Mouse (Mus musculus) liver, adult 2 months (tissue): ENCODE measurements around the gene Gm14685. TPM values are rescaled to one million over a fixed set of nuclear protein-coding genes. Genes with fewer than 3 reads are reported as not detected.
A peak's percentile ranks its signal among the peaks of the same experiment; 100 is the strongest.
"Not testable (repeated sequence)": the region's sequence is repeated elsewhere in the genome, so short reads cannot be mapped to it uniquely, and the experiment has no call there.

Experiments
- DNase-seq: peaks from one replicate; pipeline ENCODE4 v3.0.0-alpha.2; 2011; ENCODE audit warnings: low read depth, low spot score; ENCODE audit errors: extremely low read depth
- H3K27ac ChIP-seq: fragments of 200-500 bp; replicated peaks from 2 replicates; pipeline ENCODE4 v1.5.1; 2012; ENCODE audit warnings: low read depth, mild to moderate bottlenecking, control low read depth, inconsistent platforms, low read length; ENCODE audit not compliant: insufficient read depth
- H3K27me3 ChIP-seq: fragments of 200-500 bp; 2 replicates; pipeline ENCODE4 v1.6.1; 2012; ENCODE audit warnings: mild to moderate bottlenecking, moderate library complexity, low read length, inconsistent platforms; ENCODE audit not compliant: control insufficient read depth, insufficient read depth
- H3K36me3 ChIP-seq: fragments of 200-500 bp; 2 replicates; pipeline ENCODE4 v1.6.1; 2012; ENCODE audit warnings: low read length, inconsistent platforms; ENCODE audit not compliant: control insufficient read depth, insufficient read depth
- H3K4me1 ChIP-seq: fragments of 200-500 bp; 2 replicates; pipeline ENCODE4 v1.6.1; 2011; ENCODE audit warnings: low read length; ENCODE audit not compliant: control insufficient read depth, insufficient read depth
- H3K4me3 ChIP-seq: fragments of 200-500 bp; 2 replicates; pipeline ENCODE4 v1.5.1; 2011; ENCODE audit warnings: low read depth, mild to moderate bottlenecking, control low read depth, low read length, moderate library complexity; ENCODE audit not compliant: insufficient read depth
- H3K79me2 ChIP-seq: fragments of 200-500 bp; 2 replicates; pipeline ENCODE4 v1.6.1; 2012; ENCODE audit warnings: inconsistent platforms, mild to moderate bottlenecking, low read length, moderate library complexity; ENCODE audit not compliant: control insufficient read depth, insufficient read depth
- H3K9ac ChIP-seq: fragments of 200-500 bp; 2 replicates; pipeline ENCODE4 v1.6.1; 2012; ENCODE audit warnings: low read depth, mild to moderate bottlenecking, control low read depth, inconsistent platforms, low read length
- WGBS: fragments of 180-500 bp; shearing (Covaris S2); methylation state at CpG from one replicate; pipeline ENCODE4 v1.1.7; 2018; 5-methylcytosine and 5-hydroxymethylcytosine counted together
- polyA plus RNA-seq: library from polyadenylated mRNA; depleted of rRNA; stranded (reverse); fragments of >200 nt; gene quantifications from 2 replicates; pipeline ENCODE4 v1.2.3, GENCODE M21; 2012; rRNA removed
- total RNA-seq: library from RNA; depleted of rRNA; stranded (reverse); fragments of >200 nt; gene quantifications from 2 replicates; pipeline ENCODE4 v1.2.3, GENCODE M21; 2014; rRNA removed

The Gm14685 gene
- total RNA-seq: 0.13 TPM in 1 of 2 replicates, not detected in the other
- not detected in 2 replicates for polyA plus RNA-seq

GRCm38 (mm10) chrX:73116747-73117146 lies at the start of gene Gm14685:
Gene Gm14685 (plus strand): TSS chrX:73117047.
- not testable (repeated sequence) for H3K4me3 ChIP-seq, H3K9ac ChIP-seq, H3K36me3 ChIP-seq, H3K4me1 ChIP-seq, H3K79me2 ChIP-seq, H3K27ac ChIP-seq, H3K27me3 ChIP-seq, DNase-seq
- WGBS: no CpG with 5 or more reads among the region's 7 CpGs

GRCm38 (mm10) chrX:73082267-73083055 lies 34.4 kb upstream of the Gm14685 start, which contains the start of gene Xlr4a:
Gene Xlr4a (minus strand): TSS chrX:73082478.
- not testable (repeated sequence) for H3K27ac ChIP-seq, H3K36me3 ChIP-seq, H3K79me2 ChIP-seq, H3K4me1 ChIP-seq, H3K9ac ChIP-seq, H3K4me3 ChIP-seq, H3K27me3 ChIP-seq, DNase-seq
- WGBS: 77% methylated on average over 19 of the region's 19 CpGs

- H3K9ac ChIP-seq, H3K27ac ChIP-seq, H3K27me3 ChIP-seq, H3K4me1 ChIP-seq, H3K4me3 ChIP-seq, H3K79me2 ChIP-seq, H3K36me3 ChIP-seq: not testable (repeated sequence)
- DNase-seq: peak; percentile 55
- WGBS: 65% methylated on average over 13 of the region's 13 CpGs
Measured at GRCm38 (mm10) chrX:73096941-73097508, 19.8 kb upstream of the Gm14685 start, which contains the start of gene Xlr3a. Gene Xlr3a (minus strand): TSS chrX:73097095.

- H3K79me2 ChIP-seq, H3K9ac ChIP-seq, H3K4me3 ChIP-seq, H3K27ac ChIP-seq, DNase-seq, H3K4me1 ChIP-seq, H3K27me3 ChIP-seq, H3K36me3 ChIP-seq: not testable (repeated sequence)
- WGBS: no CpG with 5 or more reads among the region's 12 CpGs
Measured at GRCm38 (mm10) chrX:73122859-73123829, 6.3 kb downstream of the Gm14685 start.

GRCm38 (mm10) chrX:73143218-73143618 lies 26.4 kb downstream of the Gm14685 start:
- H3K4me1 ChIP-seq, H3K36me3 ChIP-seq, H3K4me3 ChIP-seq, H3K27ac ChIP-seq, H3K79me2 ChIP-seq, DNase-seq, H3K9ac ChIP-seq, H3K27me3 ChIP-seq: not testable (repeated sequence)
- WGBS: no CpG with 5 or more reads among the region's 7 CpGs

- not testable (repeated sequence) for H3K36me3 ChIP-seq, H3K4me3 ChIP-seq, H3K27ac ChIP-seq, H3K79me2 ChIP-seq, H3K27me3 ChIP-seq, H3K4me1 ChIP-seq, DNase-seq, H3K9ac ChIP-seq
- no CpG with 5 or more reads among the region's 20 CpGs for WGBS
Measured at GRCm38 (mm10) chrX:73148496-73148895, 31.6 kb downstream of the Gm14685 start, which contains the start of gene Xlr5b. Gene Xlr5b (plus strand): TSS chrX:73148796.

GRCm38 (mm10) chrX:73149350-73149749 lies 32.5 kb downstream of the Gm14685 start, which contains the start of gene DXBay18:
Gene DXBay18 (minus strand): TSS chrX:73149450.
- DNase-seq, H3K27me3 ChIP-seq, H3K9ac ChIP-seq, H3K79me2 ChIP-seq, H3K36me3 ChIP-seq, H3K4me1 ChIP-seq, H3K27ac ChIP-seq, H3K4me3 ChIP-seq: not testable (repeated sequence)
- WGBS: no CpG with 5 or more reads among the region's 7 CpGs

- not testable (repeated sequence) for H3K27ac ChIP-seq, DNase-seq, H3K4me3 ChIP-seq, H3K9ac ChIP-seq, H3K27me3 ChIP-seq, H3K4me1 ChIP-seq, H3K36me3 ChIP-seq, H3K79me2 ChIP-seq
- WGBS: 89% methylated on average over 6 of the region's 15 CpGs
Measured at GRCm38 (mm10) chrX:73176889-73177288, 60.0 kb downstream of the Gm14685 start, which contains the start of gene Spin2d. Gene Spin2d (minus strand): TSS chrX:73176989.
